Mouse (Mus musculus): ENCODE measurements around the gene Acvr1.

DNA sequence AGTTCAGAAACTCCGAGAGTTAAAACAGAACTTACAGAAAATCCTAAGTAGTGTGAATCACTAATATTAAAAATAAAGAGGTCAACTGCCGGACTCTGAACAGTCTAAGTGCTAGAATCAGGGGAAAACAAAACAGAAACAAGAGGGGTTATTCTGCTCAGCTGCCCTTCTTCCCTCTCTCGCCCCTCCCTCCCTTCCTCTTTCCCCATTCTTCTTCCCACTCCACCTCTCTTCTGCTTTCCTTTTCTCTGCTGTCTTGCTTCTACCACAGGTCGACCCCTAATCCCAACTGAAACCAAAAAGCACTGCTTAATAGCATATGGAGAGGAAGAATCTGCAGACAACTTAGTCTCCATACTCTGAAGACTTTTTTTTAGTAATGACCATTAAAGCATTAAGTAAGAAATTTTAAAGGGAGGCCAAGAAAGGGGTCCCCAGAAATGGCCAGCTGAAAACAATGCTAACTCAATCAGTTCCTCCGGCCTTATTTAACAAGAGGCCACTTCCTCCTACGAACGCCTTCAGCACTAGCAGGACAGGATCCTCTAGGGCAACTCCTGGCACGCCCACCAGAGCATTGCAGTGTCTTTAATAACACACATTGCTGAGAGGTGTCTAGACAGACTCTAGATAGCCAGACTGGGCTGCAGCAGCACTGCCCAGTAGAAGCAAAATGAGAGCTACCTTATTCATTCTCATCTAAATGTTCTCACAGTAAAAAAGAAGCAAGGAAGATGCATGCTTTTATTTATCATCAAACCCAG, 70.1 kb downstream of the Acvr1 start:
- TF ChIP-seq EP300 (IDR thresholded peaks at IDR 0.05; ENCODE audit: insufficient read depth, low read depth, low read length) (no peak), CTCF (IDR thresholded peaks at IDR 0.05; ENCODE audit: low read depth, low read length) (no peak), POLR2A (IDR thresholded peaks at IDR 0.05; ENCODE audit: insufficient read depth, low read length) (no peak)
